Mouse (Mus musculus): ENCODE measurements at regions not wholly inside any gene's neighbourhood (a gene's known extent, or its start where the extent isn't known, plus 50 kb on each side); places are given as distances from the start of the nearest gene placed in this dataset.

DNA sequence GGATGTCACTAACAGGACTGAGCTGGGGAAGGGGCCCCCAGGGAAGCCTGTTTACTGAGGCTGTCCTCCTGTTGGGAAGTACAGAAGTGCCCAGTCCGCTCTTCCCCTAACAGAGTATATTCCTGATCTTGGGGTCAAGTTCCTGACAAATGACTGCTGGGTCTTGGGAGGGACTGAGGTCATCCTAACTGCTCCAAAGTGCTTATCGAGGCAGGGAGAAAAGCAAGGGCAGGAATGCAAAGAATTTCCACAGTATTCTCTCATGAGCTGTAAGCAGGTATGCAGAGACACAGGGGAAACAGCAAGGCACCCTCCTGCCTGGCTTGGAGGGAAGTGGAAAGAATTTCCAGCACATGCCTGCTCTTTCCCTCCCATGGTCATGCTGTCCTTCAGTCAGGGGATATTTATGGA is 107.9 kb downstream of the Oma1 start:
- Histone ChIP-seq H3K27me3 (ENCODE audit: control insufficient read depth, insufficient read depth, low read length) (no peaks in the 10 kb centered on the region), H3K9ac (ENCODE audit: low read depth, low read length) (peak overlapping the region; percentile 30; the same call in 1 of the 2 replicates), H3K9me3 (replicated peaks; ENCODE audit: control insufficient read depth, low read length) (no peaks in the 10 kb centered on the region), H3K4me3 (ENCODE audit: low read depth, low read length) (no peak overlapping the region), H3K27ac (ENCODE audit: low read depth, low read length) (peak overlapping the region; percentile 66), H3K36me3 (ENCODE audit: control insufficient read depth, insufficient read depth, low read length) (no peaks in the 10 kb centered on the region), H3K4me2 (no peak overlapping the region), H3K4me1 (ENCODE audit: control insufficient read depth, insufficient read depth, low read length) (peaks cover 11% of the 10 kb centered on the region)
- peak; percentile 73 for ATAC-seq (replicated peaks; ENCODE audit: insufficient number of reproducible peaks, low FRiP score, low TSS enrichment)
- 8% methylated on average over 2 of the region's 2 CpGs for WGBS (ENCODE audit: insufficient replicate concordance)

DNA sequence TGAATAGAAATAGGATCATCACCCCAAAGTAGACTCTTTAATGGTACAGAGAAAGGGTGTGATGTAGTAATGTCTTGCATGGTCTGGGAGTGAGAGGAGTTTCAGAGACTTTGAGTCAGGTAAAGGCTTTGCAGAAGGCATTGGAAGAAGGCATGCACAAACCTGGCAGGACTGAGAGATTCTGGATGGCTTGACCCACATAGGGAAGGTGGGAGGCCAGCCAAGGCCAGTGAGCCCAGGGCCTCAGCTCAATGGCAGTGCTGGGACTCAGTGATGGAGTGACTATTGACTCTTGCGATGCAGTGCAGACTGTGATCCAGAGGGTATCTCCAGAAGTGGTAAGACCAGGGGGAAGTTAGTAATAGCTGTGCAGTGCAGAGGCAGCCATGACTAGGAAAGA is 127.8 kb downstream of the Oma1 start:
- H3K36me3 ChIP-seq (ENCODE audit: control insufficient read depth, insufficient read depth, low read length), result no peaks in the 10 kb centered on the region
- WGBS (ENCODE audit: insufficient replicate concordance), result 95% methylated on average over 1 of the region's 1 CpGs
- no peak overlapping the region for H3K4me3 ChIP-seq (ENCODE audit: low read depth, low read length)
- H3K4me2 ChIP-seq, result no peak overlapping the region
- no peaks in the 10 kb centered on the region for H3K9me3 ChIP-seq (replicated peaks; ENCODE audit: control insufficient read depth, low read length)
- H3K4me1 ChIP-seq (ENCODE audit: control insufficient read depth, insufficient read depth, low read length), result no peaks in the 10 kb centered on the region
- H3K9ac ChIP-seq (ENCODE audit: low read depth, low read length), result no peak overlapping the region
- H3K27me3 ChIP-seq (ENCODE audit: control insufficient read depth, insufficient read depth, low read length), result no peaks in the 10 kb centered on the region
- no peak overlapping the region for H3K27ac ChIP-seq (ENCODE audit: low read depth, low read length)
- no peak for ATAC-seq (replicated peaks; ENCODE audit: insufficient number of reproducible peaks, low FRiP score, low TSS enrichment)

DNA sequence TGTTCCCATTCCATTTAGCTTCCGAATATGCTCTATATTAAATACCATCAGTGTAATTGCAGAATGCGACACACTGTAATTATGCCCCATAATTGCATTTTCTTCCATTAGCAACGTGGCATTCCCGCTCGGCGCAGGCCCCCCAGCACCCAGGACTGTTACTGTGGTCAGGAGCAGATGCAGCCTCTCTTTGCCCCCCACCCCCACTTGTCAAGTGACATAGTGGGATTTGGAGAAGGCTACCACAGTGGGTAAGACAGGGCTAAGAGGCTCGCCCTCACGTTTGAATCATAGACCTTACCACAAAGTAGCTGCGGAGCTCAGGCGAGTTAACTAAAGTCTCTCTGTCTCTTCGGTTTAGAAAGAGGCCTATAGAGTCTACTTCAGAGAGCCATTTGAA is 128.3 kb downstream of the Oma1 start:
- H3K4me3 ChIP-seq (ENCODE audit: low read depth, low read length), result no peak overlapping the region
- H3K9me3 ChIP-seq (replicated peaks; ENCODE audit: control insufficient read depth, low read length), result no peaks in the 10 kb centered on the region
- H3K27ac ChIP-seq (ENCODE audit: low read depth, low read length), result no peak overlapping the region
- no peaks in the 10 kb centered on the region for H3K36me3 ChIP-seq (ENCODE audit: control insufficient read depth, insufficient read depth, low read length)
- no peak overlapping the region for H3K4me2 ChIP-seq
- H3K4me1 ChIP-seq (ENCODE audit: control insufficient read depth, insufficient read depth, low read length), result no peaks in the 10 kb centered on the region
- WGBS (ENCODE audit: insufficient replicate concordance), result 92% methylated on average over 11 of the region's 11 CpGs
- ATAC-seq (replicated peaks; ENCODE audit: insufficient number of reproducible peaks, low FRiP score, low TSS enrichment), result no peak
- H3K9ac ChIP-seq (ENCODE audit: low read depth, low read length), result no peak overlapping the region
- H3K27me3 ChIP-seq (ENCODE audit: control insufficient read depth, insufficient read depth, low read length), result no peaks in the 10 kb centered on the region

DNA sequence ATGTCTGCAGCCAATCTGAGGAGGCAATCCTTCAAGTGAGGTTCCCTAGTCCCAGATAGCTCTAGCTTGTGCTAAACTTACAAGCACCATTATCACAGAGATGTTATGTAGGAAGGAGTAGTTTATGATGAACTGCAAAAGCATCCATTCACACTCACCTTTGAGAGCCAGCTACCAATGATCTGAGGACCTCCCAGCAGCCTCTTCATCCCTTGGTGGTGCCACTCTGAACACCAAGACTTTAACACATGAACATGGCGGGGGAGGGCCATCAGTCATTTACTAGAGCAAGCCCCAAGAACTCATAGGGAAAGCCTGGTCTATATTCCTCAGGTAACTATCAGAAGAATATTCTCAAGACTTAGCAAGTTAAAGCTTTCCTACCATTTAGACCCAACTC is 135.7 kb downstream of the Oma1 start:
- Histone ChIP-seq H3K27me3 (ENCODE audit: control insufficient read depth, insufficient read depth, low read length) (no peaks in the 10 kb centered on the region), H3K4me2 (no peak overlapping the region), H3K9ac (ENCODE audit: low read depth, low read length) (no peak overlapping the region), H3K36me3 (ENCODE audit: control insufficient read depth, insufficient read depth, low read length) (no peaks in the 10 kb centered on the region), H3K4me1 (ENCODE audit: control insufficient read depth, insufficient read depth, low read length) (no peaks in the 10 kb centered on the region), H3K9me3 (replicated peaks; ENCODE audit: control insufficient read depth, low read length) (no peaks in the 10 kb centered on the region), H3K4me3 (ENCODE audit: low read depth, low read length) (no peak overlapping the region), H3K27ac (ENCODE audit: low read depth, low read length) (no peak overlapping the region)
- WGBS (ENCODE audit: insufficient replicate concordance), result 80% methylated on average over 1 of the region's 1 CpGs
- ATAC-seq (replicated peaks; ENCODE audit: insufficient number of reproducible peaks, low FRiP score, low TSS enrichment), result no peak

DNA sequence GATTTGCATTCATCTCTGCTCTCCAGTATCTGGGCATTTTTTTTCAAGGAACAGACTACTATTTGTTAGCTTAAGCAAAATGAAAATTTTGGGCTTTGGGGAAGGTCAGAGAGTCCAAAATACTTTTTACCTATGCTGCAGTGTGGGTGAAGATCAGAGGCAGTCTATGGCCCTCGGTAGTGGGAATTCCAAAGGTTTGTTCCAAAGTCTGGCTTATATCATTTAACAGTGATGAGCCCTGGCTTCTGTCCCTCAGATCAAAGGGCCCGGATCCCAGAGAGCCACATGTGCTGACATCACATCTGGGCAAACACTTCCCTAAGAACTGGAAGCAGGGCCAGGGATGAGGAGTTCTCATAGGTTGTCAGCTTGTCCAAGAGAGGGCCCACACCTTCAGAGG is 136.5 kb downstream of the Oma1 start:
- H3K27me3 ChIP-seq (ENCODE audit: control insufficient read depth, insufficient read depth, low read length), result no peaks in the 10 kb centered on the region
- no peak for ATAC-seq (replicated peaks; ENCODE audit: insufficient number of reproducible peaks, low FRiP score, low TSS enrichment)
- 65% methylated on average over 2 of the region's 2 CpGs for WGBS (ENCODE audit: insufficient replicate concordance)
- H3K4me2 ChIP-seq, result no peak overlapping the region
- no peaks in the 10 kb centered on the region for H3K4me1 ChIP-seq (ENCODE audit: control insufficient read depth, insufficient read depth, low read length)
- H3K4me3 ChIP-seq (ENCODE audit: low read depth, low read length), result no peak overlapping the region
- H3K9ac ChIP-seq (ENCODE audit: low read depth, low read length), result no peak overlapping the region
- no peak overlapping the region for H3K27ac ChIP-seq (ENCODE audit: low read depth, low read length)
- H3K36me3 ChIP-seq (ENCODE audit: control insufficient read depth, insufficient read depth, low read length), result no peaks in the 10 kb centered on the region
- H3K9me3 ChIP-seq (replicated peaks; ENCODE audit: control insufficient read depth, low read length), result no peaks in the 10 kb centered on the region

DNA sequence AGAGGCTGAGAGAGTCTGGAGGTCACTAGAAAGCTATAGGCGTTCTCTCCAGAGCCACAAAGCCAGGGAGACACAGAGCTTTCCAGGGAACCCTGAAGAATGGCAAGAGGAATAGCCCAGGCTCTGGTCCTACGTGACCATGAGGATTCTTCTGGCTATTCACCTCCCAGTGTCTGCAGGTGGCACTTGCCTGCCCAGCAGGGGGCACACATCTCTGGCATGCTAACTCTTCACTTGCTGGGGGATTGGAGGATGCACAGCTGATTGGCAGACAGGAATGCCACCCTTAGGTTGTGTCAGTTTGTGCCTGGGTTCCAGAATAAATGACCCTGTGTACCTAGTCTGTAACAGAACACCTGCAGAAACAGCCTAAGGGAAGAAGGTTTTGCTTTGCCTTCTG is 141.8 kb downstream of the Oma1 start:
- Histone ChIP-seq H3K27me3 (ENCODE audit: control insufficient read depth, insufficient read depth, low read length) (no peaks in the 10 kb centered on the region), H3K9me3 (replicated peaks; ENCODE audit: control insufficient read depth, low read length) (no peaks in the 10 kb centered on the region), H3K27ac (ENCODE audit: low read depth, low read length) (no peak overlapping the region), H3K4me3 (ENCODE audit: low read depth, low read length) (no peak overlapping the region), H3K4me2 (no peak overlapping the region), H3K4me1 (ENCODE audit: control insufficient read depth, insufficient read depth, low read length) (no peaks in the 10 kb centered on the region), H3K36me3 (ENCODE audit: control insufficient read depth, insufficient read depth, low read length) (no peaks in the 10 kb centered on the region), H3K9ac (ENCODE audit: low read depth, low read length) (no peak overlapping the region)
- WGBS (ENCODE audit: insufficient replicate concordance), result 68% methylated on average over 2 of the region's 2 CpGs
- ATAC-seq (replicated peaks; ENCODE audit: insufficient number of reproducible peaks, low FRiP score, low TSS enrichment), result no peak

DNA sequence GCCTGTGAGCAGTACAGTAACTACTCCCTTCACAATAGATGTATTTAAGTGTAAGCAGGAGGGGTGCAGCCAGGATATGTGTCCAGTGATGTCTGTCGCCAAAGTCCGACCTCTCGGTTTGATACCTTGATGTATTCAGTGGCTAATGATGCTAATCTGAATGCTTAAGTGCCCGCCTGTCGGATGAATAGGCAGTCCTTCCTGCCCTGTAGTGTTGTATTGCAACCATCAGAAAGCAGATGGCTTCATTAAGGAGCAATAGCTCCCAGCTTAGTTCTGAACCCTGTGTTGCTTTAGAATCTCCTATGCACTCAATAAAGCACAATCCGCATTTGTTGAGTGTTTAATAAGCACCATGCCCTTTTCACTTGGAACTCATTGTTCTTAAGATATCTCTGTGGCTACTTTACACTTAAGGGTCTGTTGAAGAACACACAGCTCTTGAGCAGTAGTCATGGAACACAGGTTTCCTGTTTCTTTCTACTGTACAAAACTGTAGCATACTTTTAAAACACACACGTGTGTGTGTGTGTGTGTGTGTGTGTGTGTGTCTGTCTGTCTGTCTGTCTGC is 152.5 kb downstream of the Oma1 start:
- no peaks in the 10 kb centered on the region for H3K9me3 ChIP-seq (replicated peaks; ENCODE audit: control insufficient read depth, low read length)
- no peaks in the 10 kb centered on the region for H3K4me1 ChIP-seq (ENCODE audit: control insufficient read depth, insufficient read depth, low read length)
- no peaks in the 10 kb centered on the region for H3K36me3 ChIP-seq (ENCODE audit: control insufficient read depth, insufficient read depth, low read length)
- no peak overlapping the region for H3K4me3 ChIP-seq (ENCODE audit: low read depth, low read length)
- H3K27ac ChIP-seq (ENCODE audit: low read depth, low read length), result no peak overlapping the region
- no peaks in the 10 kb centered on the region for H3K27me3 ChIP-seq (ENCODE audit: control insufficient read depth, insufficient read depth, low read length)
- 76% methylated on average over 7 of the region's 7 CpGs for WGBS (ENCODE audit: insufficient replicate concordance)
- no peak for ATAC-seq (replicated peaks; ENCODE audit: insufficient number of reproducible peaks, low FRiP score, low TSS enrichment)
- no peak overlapping the region for H3K9ac ChIP-seq (ENCODE audit: low read depth, low read length)
- no peak overlapping the region for H3K4me2 ChIP-seq

DNA sequence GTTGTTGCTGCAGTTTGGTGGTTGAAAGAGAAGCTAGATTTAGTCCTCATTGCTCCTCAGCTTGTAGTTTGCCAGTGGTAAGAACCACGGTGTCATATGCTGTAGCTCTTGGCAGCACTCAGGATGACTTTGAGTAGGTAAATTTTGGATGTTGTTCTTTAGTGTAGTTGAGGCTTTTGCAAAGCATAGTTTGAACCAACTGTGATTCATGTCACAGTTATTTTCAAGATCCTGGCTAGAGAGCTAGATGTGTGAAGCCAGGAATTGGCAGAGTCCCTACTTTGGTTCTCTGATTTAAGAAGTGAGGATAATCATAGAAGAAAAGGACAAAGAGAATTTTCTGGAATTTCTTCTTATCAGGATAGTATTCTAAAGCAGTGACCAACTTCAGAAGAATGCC is 143.6 kb upstream of the Dab1 start:
- H3K36me3 ChIP-seq (ENCODE audit: control insufficient read depth, insufficient read depth, low read length), result no peaks in the 10 kb centered on the region
- WGBS (ENCODE audit: insufficient replicate concordance), result 71% methylated on average over 1 of the region's 1 CpGs
- H3K4me2 ChIP-seq, result no peak overlapping the region
- ATAC-seq (replicated peaks; ENCODE audit: insufficient number of reproducible peaks, low FRiP score, low TSS enrichment), result no peak
- no peaks in the 10 kb centered on the region for H3K9me3 ChIP-seq (replicated peaks; ENCODE audit: control insufficient read depth, low read length)
- H3K9ac ChIP-seq (ENCODE audit: low read depth, low read length), result no peak overlapping the region
- H3K27ac ChIP-seq (ENCODE audit: low read depth, low read length), result no peak overlapping the region
- no peaks in the 10 kb centered on the region for H3K27me3 ChIP-seq (ENCODE audit: control insufficient read depth, insufficient read depth, low read length)
- no peak overlapping the region for H3K4me3 ChIP-seq (ENCODE audit: low read depth, low read length)
- H3K4me1 ChIP-seq (ENCODE audit: control insufficient read depth, insufficient read depth, low read length), result no peaks in the 10 kb centered on the region

DNA sequence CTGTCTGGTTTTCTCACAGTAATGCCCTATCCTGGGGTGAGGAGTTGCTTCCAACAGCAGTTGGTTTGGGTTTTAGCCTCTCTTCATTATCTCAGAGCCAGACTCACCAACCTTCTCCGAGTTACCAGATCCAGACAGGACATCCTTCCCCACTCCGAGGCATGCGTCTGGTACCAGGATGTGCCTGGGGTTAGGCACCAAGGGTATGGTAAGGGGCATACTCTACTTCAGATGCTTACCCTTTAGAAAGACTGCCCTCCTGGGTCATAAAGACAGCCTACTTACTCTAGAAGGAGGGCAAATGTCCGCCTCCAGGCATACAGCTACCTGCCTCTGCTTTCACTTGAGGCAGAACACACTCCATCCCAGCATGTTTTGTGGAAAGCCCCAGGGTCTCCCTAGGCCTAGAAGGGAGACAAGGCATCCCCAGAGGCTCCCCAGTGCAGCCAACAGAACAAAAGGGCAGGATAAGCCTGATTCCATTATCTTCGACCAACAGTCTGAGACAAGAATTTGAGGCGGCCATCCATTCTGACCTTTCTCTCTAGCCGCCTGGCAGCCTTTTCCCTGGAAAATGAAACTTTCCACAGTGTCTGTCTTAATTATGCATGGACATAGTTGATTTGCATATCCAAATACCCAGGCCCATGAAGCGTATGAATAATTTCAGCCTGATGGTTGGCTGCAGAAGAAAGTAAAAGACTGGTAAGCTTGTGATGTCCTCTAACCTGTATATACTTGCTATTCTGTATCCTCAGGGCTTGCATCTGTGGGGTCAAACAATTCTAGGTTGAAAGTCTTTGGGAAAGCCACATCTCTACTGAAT is 132.8 kb upstream of the Dab1 start:
- H3K27ac ChIP-seq (ENCODE audit: low read depth, low read length), result no peak overlapping the region
- no peak overlapping the region for H3K4me2 ChIP-seq
- no peaks in the 10 kb centered on the region for H3K36me3 ChIP-seq (ENCODE audit: control insufficient read depth, insufficient read depth, low read length)
- H3K9ac ChIP-seq (ENCODE audit: low read depth, low read length), result no peak overlapping the region
- no peak for ATAC-seq (replicated peaks; ENCODE audit: insufficient number of reproducible peaks, low FRiP score, low TSS enrichment)
- H3K4me1 ChIP-seq (ENCODE audit: control insufficient read depth, insufficient read depth, low read length), result no peaks in the 10 kb centered on the region
- 69% methylated on average over 8 of the region's 8 CpGs for WGBS (ENCODE audit: insufficient replicate concordance)
- no peaks in the 10 kb centered on the region for H3K9me3 ChIP-seq (replicated peaks; ENCODE audit: control insufficient read depth, low read length)
- no peaks in the 10 kb centered on the region for H3K27me3 ChIP-seq (ENCODE audit: control insufficient read depth, insufficient read depth, low read length)
- H3K4me3 ChIP-seq (ENCODE audit: low read depth, low read length), result no peak overlapping the region

Measured in heart, embryonic 11.5 days (tissue).